Mouse (Mus musculus): ENCODE results near the gene Ldlrad1.

- TF ChIP-seq GATA1 (IDR thresholded peaks at IDR 0.05; ENCODE audit: borderline replicate concordance, low read length): no peak
- no peak for TF ChIP-seq CTCF (IDR thresholded peaks at IDR 0.05; ENCODE audit: low read depth, low read length)
- TF ChIP-seq POLR2AphosphoS5 (IDR thresholded peaks at IDR 0.05; ENCODE audit: insufficient replicate concordance, low read depth, low read length): no peak
- TF ChIP-seq GATA2 (IDR thresholded peaks at IDR 0.05; ENCODE audit: borderline replicate concordance, low read depth, low read length): no peak
These were observed 3.0 kb downstream of the Ldlrad1 start for GRCm38 (mm10) chr4:107211936-107212335.

All from G1E (cell line).